Mouse (Mus musculus): Measurements from ENCODE around the gene Med12.

The Med12 gene

DNA sequence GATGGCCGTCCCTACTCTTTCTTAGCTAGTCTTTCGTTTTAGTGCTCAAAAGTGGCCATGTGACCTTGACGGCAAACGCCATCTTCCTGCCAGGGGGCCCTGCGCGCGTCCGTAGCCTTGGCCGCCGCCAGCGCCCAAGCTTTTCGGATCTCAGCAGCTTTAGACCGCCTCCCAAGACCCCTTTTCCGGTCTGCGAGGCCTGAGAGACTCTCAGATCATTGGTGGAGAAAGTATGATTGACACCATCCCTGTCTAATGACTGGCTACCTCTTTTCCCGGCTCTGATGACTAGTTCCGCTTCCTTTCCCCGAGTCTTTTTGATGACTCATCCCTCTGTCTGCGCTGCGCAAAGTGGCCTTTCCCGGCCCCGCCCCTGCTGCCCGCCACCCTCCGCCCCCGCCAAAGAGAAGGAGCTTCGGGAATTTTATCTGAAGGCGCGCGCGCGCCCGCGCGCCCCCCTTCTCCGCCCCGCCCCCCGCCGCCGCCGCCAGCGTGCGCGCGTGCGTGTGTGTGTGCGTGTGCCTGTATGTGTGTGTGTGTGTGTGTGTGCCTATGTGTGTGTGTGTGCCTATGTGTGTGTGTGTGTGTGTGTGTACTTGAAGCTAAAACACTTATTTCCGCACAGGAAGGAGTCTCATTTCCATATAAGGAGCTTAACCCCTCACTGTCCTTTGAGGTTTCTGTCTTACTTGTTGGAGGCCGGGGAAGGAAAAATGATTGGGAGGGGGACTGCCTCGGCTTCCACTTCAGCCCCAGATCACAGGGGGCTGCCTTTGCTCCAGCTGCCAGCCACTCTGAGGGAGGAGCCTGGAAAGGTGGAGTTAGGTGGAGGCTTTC lies 58.8 kb downstream of the Med12 start:
- POLR2A ChIA-PET: interaction anchor here (0.6 to 5.2 kb wide), 97 partner anchors 9 to 1692 kb away, joined by 3 to 74 read pairs (median 4); partner anchors contain the start of genes Med12 (in 4 of the 4), Foxo4 (in 3 of the 4), Snx12 (in 3 of the 4) and Nono (in 2 of the 4)
- CTCF ChIA-PET: interaction anchor here (0.5 to 2.2 kb wide), 24 partner anchors 9 to 1469 kb away, joined by 3 to 12 read pairs (median 4); partner anchors contain the start of genes Gdpd2 (in 1 of the 4) and Nono (in 1 of the 4)

GRCm38 (mm10) chrX:101334606-101335005 lies 60.8 kb downstream of the Med12 start:
- CTCF ChIA-PET: no interaction called here
- POLR2A ChIA-PET: no interaction called here

GRCm38 (mm10) chrX:101338666-101339065 lies 64.8 kb downstream of the Med12 start:
- ChIA-PET POLR2A (interaction anchor here in 1 of 4 experiments (0.5 kb wide), 1 partner anchor 86 kb away, joined by 3 read pairs; no protein-coding TSS in a partner anchor), CTCF (interaction anchor here in 3 of 4 experiments (0.5 to 1.0 kb wide), 5 partner anchors 28 to 263 kb away, joined by 3 to 5 read pairs (median 4); no protein-coding TSS in a partner anchor)

- ChIA-PET POLR2A (interaction anchor here in 2 of 4 experiments (0.6 to 2.0 kb wide), 7 partner anchors 10 to 309 kb away, joined by 3 to 7 read pairs (median 4); partner anchors contain the start of gene Foxo4 (in 1 of the 2)), CTCF (interaction anchor here in 1 of 4 experiments (0.7 kb wide), 1 partner anchor 224 kb away, joined by 3 read pairs; no protein-coding TSS in a partner anchor)
These were observed 69.0 kb downstream of the Med12 start for GRCm38 (mm10) chrX:101342837-101343236.

DNA sequence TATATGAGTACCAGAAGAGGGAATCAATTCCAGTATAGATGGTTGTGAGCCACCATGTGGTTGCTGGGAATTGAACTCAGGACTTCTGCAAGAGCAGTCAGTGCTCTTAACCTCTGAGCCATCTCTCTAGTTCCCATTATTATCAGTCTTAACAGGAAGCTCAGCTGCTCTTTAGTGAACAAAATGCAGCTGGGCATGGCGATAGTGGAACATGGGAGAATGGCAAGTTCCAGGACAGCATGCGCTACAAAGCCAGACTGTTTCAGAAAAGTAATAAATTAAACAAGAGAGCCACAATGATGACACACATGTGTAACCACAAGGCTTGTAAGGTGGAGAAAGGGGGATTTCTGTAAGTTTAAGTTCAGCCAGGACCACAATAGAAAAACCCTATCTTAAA lies 71.6 kb downstream of the Med12 start:
- POLR2A ChIA-PET: interaction anchor here in 1 of 4 experiments (1.5 kb wide), 1 partner anchor 177 kb away, joined by 3 read pairs; no protein-coding TSS in a partner anchor
- CTCF ChIA-PET: no interaction called here

DNA sequence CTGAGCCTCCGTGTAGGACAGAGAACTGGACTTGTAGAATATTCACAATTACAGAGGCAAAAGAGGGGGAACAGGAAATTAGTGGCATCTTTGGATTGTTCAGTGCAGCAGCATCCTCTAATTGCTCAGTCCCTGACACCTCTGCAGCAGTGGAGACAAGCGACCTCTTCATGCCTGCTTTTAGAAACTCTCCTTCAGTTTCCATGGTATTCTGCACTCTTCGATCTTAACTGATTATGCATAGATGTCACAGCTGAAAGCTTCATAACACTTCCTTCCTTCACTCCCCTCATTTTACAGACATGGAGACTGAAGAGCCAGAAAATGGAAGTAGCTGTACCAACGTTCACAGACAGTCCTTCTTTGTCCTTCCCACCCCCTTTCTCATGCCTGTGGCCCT lies 72.6 kb downstream of the Med12 start:
- CTCF ChIA-PET: interaction anchor here in 2 of 4 experiments (0.5 to 0.9 kb wide), 2 partner anchors 12 to 27 kb away, joined by 3 to 4 read pairs; no protein-coding TSS in a partner anchor
- POLR2A ChIA-PET: interaction anchor here in 2 of 4 experiments (1.1 to 2.2 kb wide), 3 partner anchors 10 to 176 kb away, joined by 3 to 8 read pairs (median 3); no protein-coding TSS in a partner anchor

Measured in embryonic stem cell, embryonic (primary cell).